Mouse (Mus musculus): Measurements from ENCODE around the gene Aff1. TPM values are rescaled to one million over a fixed set of nuclear protein-coding genes. Genes with fewer than 3 reads are reported as not detected.
A peak's percentile ranks its signal among the peaks of the same experiment; 100 is the strongest.

Gene Aff1
- polyA plus RNA-seq, 2 experiments: 7.0 to 17.1 TPM

DNA sequence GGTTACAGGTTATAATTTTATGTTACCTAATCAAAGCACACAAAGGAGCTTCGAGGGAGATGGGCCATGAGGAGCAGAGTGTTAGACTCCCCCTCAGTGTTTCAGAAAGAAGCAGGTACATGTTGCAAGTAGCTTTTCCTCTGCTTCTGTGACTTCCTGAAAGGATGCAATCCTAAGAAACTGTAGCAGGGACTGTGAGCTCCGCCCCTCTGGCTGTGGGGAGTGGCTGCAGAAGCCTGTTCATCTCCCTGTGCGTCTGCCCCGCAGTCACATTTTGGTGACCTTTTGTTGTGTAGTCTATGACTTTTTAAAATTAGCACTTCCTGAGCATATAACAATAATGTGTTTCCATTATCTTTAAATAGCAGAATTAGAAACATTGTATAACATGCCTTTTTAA, 73.2 kb downstream of the Aff1 start:
- 91% methylated on average over 4 of the region's 4 CpGs for WGBS (ENCODE audit: insufficient replicate concordance)
- Histone ChIP-seq H3K4me2 (ENCODE audit: low read depth) (no peak overlapping the region), H3K9me3 (ENCODE audit: control insufficient read depth, low read length) (peaks cover 10% of the 10 kb centered on the region), H3K9ac (replicated peaks) (no peak overlapping the region), H3K27me3 (ENCODE audit: control insufficient read depth, insufficient read depth, low read length) (no peaks in the 10 kb centered on the region), H3K27ac (no peak overlapping the region), H3K4me1 (replicated peaks; ENCODE audit: control insufficient read depth in 2 of 2, insufficient read depth in 2 of 2, low read length in 1 of 2) (peaks cover 77% of the 10 kb centered on the region in 2 experiments), H3K4me3 (ENCODE audit: insufficient read depth in 1 of 2, low read depth in 2 of 2, low read length in 2 of 2) (no peak overlapping the region), H3K36me3 (replicated peaks; ENCODE audit: control insufficient read depth, insufficient read depth, low read depth) (peaks cover 22% of the 10 kb centered on the region)
- ATAC-seq (ENCODE audit: insufficient read depth): no peak
- DNase-seq (ENCODE audit: low read depth in 3 of 3, low spot score in 3 of 3): no peak
- TF ChIP-seq EP300 (IDR thresholded peaks at IDR 0.05; ENCODE audit: low read depth) (no peak), CTCF (IDR thresholded peaks at IDR 0.05; ENCODE audit: low read depth) (no peak)

DNA sequence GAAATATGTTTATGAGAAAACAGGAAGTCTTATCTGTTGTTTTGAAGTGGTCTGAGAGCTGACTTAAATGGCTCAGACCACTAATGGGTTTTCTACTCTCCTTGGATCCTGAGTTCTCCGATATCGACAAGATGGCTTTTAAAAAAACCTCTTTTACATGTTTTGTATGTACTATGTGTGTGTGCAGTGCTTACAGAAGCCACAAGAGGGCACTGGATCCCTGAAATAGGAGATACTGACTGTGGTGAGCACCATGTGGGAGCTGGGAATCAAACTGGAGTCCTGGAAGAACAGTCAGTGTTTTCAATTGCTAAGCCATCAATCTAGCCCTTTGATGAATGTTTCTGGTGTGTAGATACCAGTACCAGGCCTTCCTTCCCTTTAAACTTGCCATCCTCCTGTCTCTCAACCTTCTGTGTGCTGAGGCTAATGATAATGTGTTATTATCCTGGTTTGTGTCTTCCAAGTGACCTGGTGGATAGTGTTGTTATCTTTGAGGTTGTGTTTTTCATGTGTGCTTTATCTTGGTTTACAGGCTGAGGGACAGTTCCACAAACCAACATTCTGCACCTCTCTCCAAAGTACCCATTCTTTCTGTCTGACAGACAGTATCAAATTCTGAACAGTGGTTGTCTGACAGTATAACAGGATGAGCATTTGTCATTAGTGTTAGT, 73.7 kb downstream of the Aff1 start:
- TF ChIP-seq CTCF (IDR thresholded peaks at IDR 0.05; ENCODE audit: low read depth): peak; percentile 53
- TF ChIP-seq EP300 (IDR thresholded peaks at IDR 0.05; ENCODE audit: low read depth): peak; percentile 76
- Histone ChIP-seq H3K27me3 (ENCODE audit: control insufficient read depth, insufficient read depth, low read length) (no peaks in the 10 kb centered on the region), H3K9me3 (ENCODE audit: control insufficient read depth, low read length) (peaks cover 10% of the 10 kb centered on the region), H3K4me3 (ENCODE audit: insufficient read depth in 1 of 2, low read depth in 2 of 2, low read length in 2 of 2) (no peak overlapping the region), H3K36me3 (replicated peaks; ENCODE audit: control insufficient read depth, insufficient read depth, low read depth) (peaks cover 22% of the 10 kb centered on the region), H3K9ac (replicated peaks) (no peak overlapping the region), H3K27ac (no peak overlapping the region), H3K4me2 (ENCODE audit: low read depth) (no peak overlapping the region), H3K4me1 (replicated peaks; ENCODE audit: control insufficient read depth in 2 of 2, insufficient read depth in 2 of 2, low read length in 1 of 2) (peaks cover 76 to 80% of the 10 kb centered on the region in 2 experiments)
- WGBS (ENCODE audit: insufficient replicate concordance): 88% methylated on average over 2 of the region's 2 CpGs
- DNase-seq (ENCODE audit: low read depth in 3 of 3, low spot score in 3 of 3): no peak
- ATAC-seq (ENCODE audit: insufficient read depth): peak; percentile 49

DNA sequence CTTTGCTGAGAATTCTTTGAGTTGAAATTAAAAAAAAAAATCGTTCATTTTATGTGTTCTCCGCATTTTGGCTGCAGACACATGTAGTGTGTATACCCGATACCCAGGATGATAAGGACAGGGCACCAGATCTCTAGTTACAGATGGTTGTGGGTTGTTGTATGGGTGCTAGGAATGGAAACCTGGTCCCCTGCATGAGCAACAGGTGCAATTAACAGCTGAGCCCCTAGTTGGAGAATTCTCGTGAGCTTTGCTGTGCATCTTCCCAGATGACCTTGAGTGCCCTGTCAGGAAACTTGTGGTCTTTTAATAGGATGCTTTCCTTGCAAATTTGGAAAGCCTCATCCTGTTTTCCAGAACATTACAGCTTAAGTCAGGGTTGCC, 74.2 kb downstream of the Aff1 start:
- H3K4me2 ChIP-seq (ENCODE audit: low read depth): no peak overlapping the region
- H3K36me3 ChIP-seq (replicated peaks; ENCODE audit: control insufficient read depth, insufficient read depth, low read depth): peaks cover 22% of the 10 kb centered on the region
- no peak overlapping the region for H3K9ac ChIP-seq (replicated peaks)
- H3K9me3 ChIP-seq (ENCODE audit: control insufficient read depth, low read length): peaks cover 10% of the 10 kb centered on the region
- no peaks in the 10 kb centered on the region for H3K27me3 ChIP-seq (ENCODE audit: control insufficient read depth, insufficient read depth, low read length)
- H3K4me1 ChIP-seq (replicated peaks; ENCODE audit: control insufficient read depth in 2 of 2, insufficient read depth in 2 of 2, low read length in 1 of 2): peaks cover 77 to 81% of the 10 kb centered on the region in 2 experiments
- TF ChIP-seq CTCF (IDR thresholded peaks at IDR 0.05; ENCODE audit: low read depth) (no peak), EP300 (IDR thresholded peaks at IDR 0.05; ENCODE audit: low read depth) (no peak)
- H3K4me3 ChIP-seq (ENCODE audit: insufficient read depth in 1 of 2, low read depth in 2 of 2, low read length in 2 of 2): no peak overlapping the region
- ATAC-seq (ENCODE audit: insufficient read depth) (no peak), DNase-seq (ENCODE audit: low read depth in 3 of 3, low spot score in 3 of 3) (no peak)
- no peak overlapping the region for H3K27ac ChIP-seq
- WGBS (ENCODE audit: insufficient replicate concordance): 87% methylated on average over 4 of the region's 4 CpGs

DNA sequence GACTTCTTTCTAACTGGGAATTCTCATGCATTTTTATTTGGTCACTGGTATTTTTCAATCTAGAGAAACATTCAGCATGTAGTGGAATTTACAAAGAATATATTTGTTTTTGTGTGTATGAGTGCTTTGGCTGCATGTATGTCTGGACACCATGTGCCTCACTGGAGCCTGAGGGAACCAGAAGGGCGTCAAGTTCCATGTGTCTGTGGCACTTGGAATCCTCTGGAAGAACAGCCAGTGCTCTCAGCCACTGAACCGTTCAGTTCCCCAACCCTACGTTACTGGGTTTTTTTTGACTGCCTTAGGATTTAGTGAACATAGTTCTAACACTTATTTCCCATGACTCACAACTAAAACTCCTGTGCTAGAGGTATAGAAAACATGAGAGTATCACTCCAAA, 76.8 kb downstream of the Aff1 start:
- TF ChIP-seq CTCF (IDR thresholded peaks at IDR 0.05; ENCODE audit: low read depth) (no peak), EP300 (IDR thresholded peaks at IDR 0.05; ENCODE audit: low read depth) (no peak)
- Histone ChIP-seq H3K36me3 (replicated peaks; ENCODE audit: control insufficient read depth, insufficient read depth, low read depth) (peaks cover 14% of the 10 kb centered on the region), H3K27me3 (ENCODE audit: control insufficient read depth, insufficient read depth, low read length) (no peaks in the 10 kb centered on the region), H3K9ac (replicated peaks) (peak overlapping the region; percentile 31; the same call in 1 of the 2 replicates), H3K4me1 (replicated peaks; ENCODE audit: control insufficient read depth in 2 of 2, insufficient read depth in 2 of 2, low read length in 1 of 2) (peaks cover 76 to 78% of the 10 kb centered on the region in 2 experiments), H3K9me3 (ENCODE audit: control insufficient read depth, low read length) (peaks cover 10% of the 10 kb centered on the region), H3K4me2 (ENCODE audit: low read depth) (peak overlapping the region; percentile 62), H3K27ac (peak overlapping the region; percentile 73), H3K4me3 (ENCODE audit: insufficient read depth in 1 of 2, low read depth in 2 of 2, low read length in 2 of 2) (peak overlapping the region in 1 of 2 experiments; percentile 26; a peak in 2 of 4 replicates)
- ATAC-seq (ENCODE audit: insufficient read depth) (no peak), DNase-seq (ENCODE audit: low read depth in 3 of 3, low spot score in 3 of 3) (no peak)
- 79% methylated on average over 3 of the region's 3 CpGs for WGBS (ENCODE audit: insufficient replicate concordance)

DNA sequence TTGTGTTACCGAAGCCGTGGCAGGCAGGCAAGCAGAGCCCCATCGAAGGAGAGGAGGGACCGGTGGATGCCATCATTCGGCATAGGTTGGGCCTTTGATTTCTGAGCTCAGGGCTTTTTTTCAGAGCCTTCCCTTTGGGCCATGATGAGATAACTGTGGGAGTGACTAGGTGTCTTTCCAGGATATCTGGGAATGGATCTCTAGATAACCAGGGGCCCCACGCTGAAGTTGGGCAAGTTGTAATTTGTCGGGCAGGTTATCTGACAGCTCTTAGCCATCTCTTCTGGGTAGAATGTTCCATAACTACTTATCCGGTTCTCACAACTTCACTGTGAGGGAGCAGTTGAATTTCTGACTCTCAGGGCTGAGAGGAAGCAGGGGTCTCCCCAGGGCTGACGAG, 77.5 kb downstream of the Aff1 start:
- ATAC-seq (ENCODE audit: insufficient read depth): peak; percentile 70
- peaks cover 14% of the 10 kb centered on the region for H3K36me3 ChIP-seq (replicated peaks; ENCODE audit: control insufficient read depth, insufficient read depth, low read depth)
- H3K27me3 ChIP-seq (ENCODE audit: control insufficient read depth, insufficient read depth, low read length): no peaks in the 10 kb centered on the region
- TF ChIP-seq EP300 (IDR thresholded peaks at IDR 0.05; ENCODE audit: low read depth) (peak; percentile 51; the same call in 1 of the 2 replicates), CTCF (IDR thresholded peaks at IDR 0.05; ENCODE audit: low read depth) (no peak)
- peak overlapping the region; percentile 62 for H3K4me2 ChIP-seq (ENCODE audit: low read depth)
- H3K27ac ChIP-seq: peak overlapping the region; percentile 73
- DNase-seq (ENCODE audit: low read depth in 3 of 3, low spot score in 3 of 3): peak in 2 of 3 experiments; percentile 55 to 66
- peaks cover 81 to 85% of the 10 kb centered on the region in 2 experiments for H3K4me1 ChIP-seq (replicated peaks; ENCODE audit: control insufficient read depth in 2 of 2, insufficient read depth in 2 of 2, low read length in 1 of 2)
- WGBS (ENCODE audit: insufficient replicate concordance): 13% methylated on average over 9 of the region's 9 CpGs
- H3K9ac ChIP-seq (replicated peaks): peak overlapping the region; percentile 3
- peak overlapping the region; percentile 9 to 26; a peak in 3 of 4 replicates for H3K4me3 ChIP-seq (ENCODE audit: insufficient read depth in 1 of 2, low read depth in 2 of 2, low read length in 2 of 2)
- peaks cover 10% of the 10 kb centered on the region for H3K9me3 ChIP-seq (ENCODE audit: control insufficient read depth, low read length)

All from liver, embryonic 14.5 days (tissue).